Mouse (Mus musculus) frontal cortex, postnatal 10 days (tissue): ENCODE data around the gene Cep162.

ENCODE experiments used
- DNase-seq, 2 experiments: peaks; one replicate each; pipeline ENCODE4 v3.0.0; 2022; ENCODE audit warnings: low spot score in 2 of 2, mixed read lengths in 1 of 2

Cep162 gene

GRCm38 (mm10) chr9:87162559-87162958, 92.8 kb downstream of the Cep162 start:
- no peak for DNase-seq

- no peak for DNase-seq
These were observed 102.6 kb downstream of the Cep162 start for GRCm38 (mm10) chr9:87152641-87153325.

GRCm38 (mm10) chr9:87147927-87148326, 107.4 kb downstream of the Cep162 start:
- DNase-seq, result no peak

GRCm38 (mm10) chr9:87146400-87146799, 108.9 kb downstream of the Cep162 start:
- no peak for DNase-seq

GRCm38 (mm10) chr9:87145671-87146070, 109.7 kb downstream of the Cep162 start:
- no peak for DNase-seq

- no peak for DNase-seq
These were observed 110.2 kb downstream of the Cep162 start for GRCm38 (mm10) chr9:87145180-87145579.

GRCm38 (mm10) chr9:87144532-87144931, 110.8 kb downstream of the Cep162 start:
- no peak for DNase-seq

- DNase-seq, result peak; percentile 21 to 61
These were observed 111.2 kb downstream of the Cep162 start, which contains the start of gene Mrap2 for GRCm38 (mm10) chr9:87144106-87144505. Gene Mrap2 (plus strand): TSS chr9:87144306.

- DNase-seq, result no peak
These were observed 112.3 kb downstream of the Cep162 start for GRCm38 (mm10) chr9:87143076-87143475.
